Mouse (Mus musculus): ENCODE data around the gene Grid2. TPM values are rescaled to one million over a fixed set of nuclear protein-coding genes. Genes with fewer than 3 reads are reported as not detected.

Grid2 gene
- polyA plus RNA-seq, 1 experiment, result 0.04 TPM

DNA sequence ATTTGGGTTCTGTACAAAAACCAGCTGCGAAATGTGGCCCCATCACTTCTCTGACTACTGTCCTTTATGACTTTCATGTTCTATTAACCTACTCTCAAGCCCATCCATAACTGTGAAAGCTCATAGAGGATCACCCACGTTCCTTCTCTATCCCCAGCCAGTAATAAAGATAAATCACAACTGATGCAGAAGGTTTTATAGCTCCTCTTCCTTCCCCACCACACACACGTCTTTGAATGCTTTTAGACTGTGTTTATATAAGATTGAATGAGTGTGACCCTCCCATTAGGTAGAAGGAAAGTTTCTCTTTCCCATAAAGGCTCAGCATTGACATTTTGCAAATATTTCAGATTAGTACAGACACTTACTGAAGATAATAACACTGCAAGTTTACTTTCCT is 1350.1 kb downstream of the Grid2 start:
- no peaks in the 10 kb centered on the region for H3K27me3 ChIP-seq (ENCODE audit: control insufficient read depth, insufficient read depth, low read length)
- TF ChIP-seq CTCF (IDR thresholded peaks at IDR 0.05; ENCODE audit: borderline replicate concordance, control insufficient read depth, extremely low read depth, insufficient read depth, low read length, poor library complexity), result no peak
- no peak for TF ChIP-seq POLR2A (IDR thresholded peaks at IDR 0.05; ENCODE audit: control insufficient read depth, extremely low read depth, insufficient read depth, low read length, poor library complexity)
- DNase-seq, result no peak
- no peak overlapping the region for H3K27ac ChIP-seq (ENCODE audit: control insufficient read depth, insufficient read depth, low read length)
- H3K36me3 ChIP-seq (ENCODE audit: control insufficient read depth, insufficient read depth, low read length), result no peaks in the 10 kb centered on the region
- no peaks in the 10 kb centered on the region for H3K4me1 ChIP-seq (replicated peaks; ENCODE audit: control insufficient read depth, insufficient read depth, low read length)
- 48% methylated on average over 3 of the region's 3 CpGs for WGBS
- no peak overlapping the region for H3K4me3 ChIP-seq (ENCODE audit: control insufficient read depth, insufficient read depth, low read length)

- no peak for TF ChIP-seq POLR2A (IDR thresholded peaks at IDR 0.05; ENCODE audit: control insufficient read depth, extremely low read depth, insufficient read depth, low read length, poor library complexity)
- TF ChIP-seq CTCF (IDR thresholded peaks at IDR 0.05; ENCODE audit: borderline replicate concordance, control insufficient read depth, extremely low read depth, insufficient read depth, low read length, poor library complexity), result no peak
- DNase-seq, result no peak
- H3K27ac ChIP-seq (ENCODE audit: control insufficient read depth, insufficient read depth, low read length), result no peak overlapping the region
- no peaks in the 10 kb centered on the region for H3K27me3 ChIP-seq (ENCODE audit: control insufficient read depth, insufficient read depth, low read length)
- H3K4me3 ChIP-seq (ENCODE audit: control insufficient read depth, insufficient read depth, low read length), result no peak overlapping the region
- H3K36me3 ChIP-seq (ENCODE audit: control insufficient read depth, insufficient read depth, low read length), result no peaks in the 10 kb centered on the region
- no peaks in the 10 kb centered on the region for H3K4me1 ChIP-seq (replicated peaks; ENCODE audit: control insufficient read depth, insufficient read depth, low read length)
- 96% methylated on average over 1 of the region's 1 CpGs for WGBS
Observed at GRCm38 (mm10) chr6:64607041-64607440, 1351.4 kb downstream of the Grid2 start.

- TF ChIP-seq CTCF (IDR thresholded peaks at IDR 0.05; ENCODE audit: borderline replicate concordance, control insufficient read depth, extremely low read depth, insufficient read depth, low read length, poor library complexity) (no peak), POLR2A (IDR thresholded peaks at IDR 0.05; ENCODE audit: control insufficient read depth, extremely low read depth, insufficient read depth, low read length, poor library complexity) (no peak)
- WGBS, result 23% methylated on average over 1 of the region's 1 CpGs
Observed at GRCm38 (mm10) chr6:64607942-64608341, 1352.3 kb downstream of the Grid2 start.

DNA sequence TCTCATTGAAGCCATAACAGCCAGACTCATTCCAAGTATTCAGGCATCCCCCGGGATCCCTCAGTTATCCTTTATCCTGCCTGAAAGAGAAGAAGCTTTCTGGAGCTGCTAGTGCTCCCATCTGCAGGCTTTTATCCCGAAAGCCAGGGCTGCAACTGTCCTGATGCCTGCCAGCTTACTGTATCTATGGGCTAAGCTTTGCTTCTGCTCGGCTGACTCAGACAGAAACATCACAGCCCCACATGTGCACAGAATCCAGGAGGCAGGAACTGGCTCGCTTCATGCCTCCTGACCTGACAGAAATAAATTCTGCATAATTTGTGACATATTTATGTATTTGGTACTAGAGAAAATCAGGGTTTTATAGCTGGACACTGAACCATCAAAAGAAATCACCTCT is 1361.2 kb downstream of the Grid2 start:
- WGBS, result 86% methylated on average over 4 of the region's 4 CpGs
- Histone ChIP-seq H3K36me3 (ENCODE audit: control insufficient read depth, insufficient read depth, low read length) (no peaks in the 10 kb centered on the region), H3K4me3 (ENCODE audit: control insufficient read depth, insufficient read depth, low read length) (no peak overlapping the region), H3K27me3 (ENCODE audit: control insufficient read depth, insufficient read depth, low read length) (no peaks in the 10 kb centered on the region), H3K4me1 (replicated peaks; ENCODE audit: control insufficient read depth, insufficient read depth, low read length) (no peaks in the 10 kb centered on the region), H3K27ac (ENCODE audit: control insufficient read depth, insufficient read depth, low read length) (no peak overlapping the region)
- TF ChIP-seq POLR2A (IDR thresholded peaks at IDR 0.05; ENCODE audit: control insufficient read depth, extremely low read depth, insufficient read depth, low read length, poor library complexity) (no peak), CTCF (IDR thresholded peaks at IDR 0.05; ENCODE audit: borderline replicate concordance, control insufficient read depth, extremely low read depth, insufficient read depth, low read length, poor library complexity) (no peak)
- DNase-seq, result no peak

More at GRCm38 (mm10) chr6:64607942-64608341, 1352.3 kb downstream of the Grid2 start:
- Histone ChIP-seq H3K27ac (ENCODE audit: control insufficient read depth, insufficient read depth, low read length) (no peak overlapping the region), H3K4me3 (ENCODE audit: control insufficient read depth, insufficient read depth, low read length) (no peak overlapping the region), H3K36me3 (ENCODE audit: control insufficient read depth, insufficient read depth, low read length) (no peaks in the 10 kb centered on the region), H3K4me1 (replicated peaks; ENCODE audit: control insufficient read depth, insufficient read depth, low read length) (no peaks in the 10 kb centered on the region), H3K27me3 (ENCODE audit: control insufficient read depth, insufficient read depth, low read length) (no peaks in the 10 kb centered on the region)
- no peak for DNase-seq

DNA sequence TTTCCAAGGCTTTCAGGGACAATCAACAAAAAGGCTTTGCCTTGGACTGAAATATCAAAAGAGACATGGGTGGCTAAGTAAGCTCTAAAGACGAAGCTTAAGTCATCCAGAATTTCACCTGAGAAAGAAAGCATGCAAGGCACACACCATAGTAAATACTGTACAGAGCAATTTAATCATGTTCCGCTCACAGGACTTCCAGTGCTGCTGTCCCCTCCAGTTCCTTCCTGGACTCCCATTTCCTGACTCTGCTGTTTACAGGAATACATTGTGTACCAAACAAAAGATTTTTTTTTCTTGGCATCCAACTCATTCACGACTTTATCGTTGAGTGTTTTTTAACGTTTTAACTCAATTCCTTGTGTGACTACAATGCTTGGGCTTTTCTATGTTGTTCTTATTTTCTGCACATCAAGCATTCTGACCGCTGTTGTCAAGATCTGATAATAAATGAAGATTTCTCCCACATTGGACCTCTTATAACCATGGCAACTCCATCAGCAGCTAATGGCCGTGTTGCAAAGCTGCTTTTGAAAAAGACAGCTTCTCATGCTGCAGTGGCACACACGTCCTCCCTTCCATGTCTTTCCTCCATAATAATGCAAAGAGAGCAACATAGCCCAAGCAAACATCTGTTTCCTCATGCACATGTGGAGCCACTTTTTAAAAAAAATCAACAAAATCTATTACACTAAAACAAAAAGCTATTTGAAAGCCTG is 1361.9 kb downstream of the Grid2 start:
- no peaks in the 10 kb centered on the region for H3K36me3 ChIP-seq (ENCODE audit: control insufficient read depth, insufficient read depth, low read length)
- H3K27me3 ChIP-seq (ENCODE audit: control insufficient read depth, insufficient read depth, low read length), result no peaks in the 10 kb centered on the region
- no peak overlapping the region for H3K27ac ChIP-seq (ENCODE audit: control insufficient read depth, insufficient read depth, low read length)
- no peaks in the 10 kb centered on the region for H3K4me1 ChIP-seq (replicated peaks; ENCODE audit: control insufficient read depth, insufficient read depth, low read length)
- 49% methylated on average over 8 of the region's 8 CpGs for WGBS
- TF ChIP-seq POLR2A (IDR thresholded peaks at IDR 0.05; ENCODE audit: control insufficient read depth, extremely low read depth, insufficient read depth, low read length, poor library complexity), result no peak
- no peak for TF ChIP-seq CTCF (IDR thresholded peaks at IDR 0.05; ENCODE audit: borderline replicate concordance, control insufficient read depth, extremely low read depth, insufficient read depth, low read length, poor library complexity)
- no peak overlapping the region for H3K4me3 ChIP-seq (ENCODE audit: control insufficient read depth, insufficient read depth, low read length)
- DNase-seq, result no peak

- Histone ChIP-seq H3K4me1 (replicated peaks; ENCODE audit: control insufficient read depth, insufficient read depth, low read length) (no peaks in the 10 kb centered on the region), H3K27me3 (ENCODE audit: control insufficient read depth, insufficient read depth, low read length) (no peaks in the 10 kb centered on the region), H3K4me3 (ENCODE audit: control insufficient read depth, insufficient read depth, low read length) (no peak overlapping the region), H3K27ac (ENCODE audit: control insufficient read depth, insufficient read depth, low read length) (no peak overlapping the region), H3K36me3 (ENCODE audit: control insufficient read depth, insufficient read depth, low read length) (no peaks in the 10 kb centered on the region)
- WGBS, result 56% methylated on average over 3 of the region's 3 CpGs
- no peak for TF ChIP-seq POLR2A (IDR thresholded peaks at IDR 0.05; ENCODE audit: control insufficient read depth, extremely low read depth, insufficient read depth, low read length, poor library complexity)
- no peak for TF ChIP-seq CTCF (IDR thresholded peaks at IDR 0.05; ENCODE audit: borderline replicate concordance, control insufficient read depth, extremely low read depth, insufficient read depth, low read length, poor library complexity)
- no peak for DNase-seq
Observed at GRCm38 (mm10) chr6:64623404-64623803, 1367.7 kb downstream of the Grid2 start.

DNA sequence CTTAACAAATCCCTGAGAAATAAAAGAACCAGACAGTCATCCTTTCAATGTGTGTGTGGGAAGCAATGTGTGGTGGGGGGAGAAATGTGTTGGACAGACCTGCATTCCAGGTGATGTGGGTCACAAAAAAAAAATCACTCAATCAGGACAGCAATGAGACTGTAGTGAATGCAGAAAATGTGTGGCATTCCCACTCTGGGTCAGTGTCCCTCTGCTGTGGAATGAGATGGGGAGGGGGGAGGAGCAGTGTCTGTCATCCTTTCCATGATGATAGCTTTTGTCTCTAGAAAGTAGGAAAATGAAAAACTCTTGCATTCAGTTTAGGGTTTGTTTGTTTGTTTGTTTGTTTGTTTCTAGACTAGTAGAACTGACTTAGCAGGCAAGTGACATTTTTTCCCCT is 1392.0 kb downstream of the Grid2 start:
- Histone ChIP-seq H3K27me3 (ENCODE audit: control insufficient read depth, insufficient read depth, low read length) (no peaks in the 10 kb centered on the region), H3K27ac (ENCODE audit: control insufficient read depth, insufficient read depth, low read length) (no peak overlapping the region), H3K4me1 (replicated peaks; ENCODE audit: control insufficient read depth, insufficient read depth, low read length) (no peaks in the 10 kb centered on the region), H3K4me3 (ENCODE audit: control insufficient read depth, insufficient read depth, low read length) (no peak overlapping the region), H3K36me3 (ENCODE audit: control insufficient read depth, insufficient read depth, low read length) (no peaks in the 10 kb centered on the region)
- TF ChIP-seq CTCF (IDR thresholded peaks at IDR 0.05; ENCODE audit: borderline replicate concordance, control insufficient read depth, extremely low read depth, insufficient read depth, low read length, poor library complexity), result no peak
- TF ChIP-seq POLR2A (IDR thresholded peaks at IDR 0.05; ENCODE audit: control insufficient read depth, extremely low read depth, insufficient read depth, low read length, poor library complexity), result no peak
- DNase-seq, result no peak
